Mouse (Mus musculus) MEL (cell line): ENCODE results near the gene Fer1l4. TPM values are rescaled to one million over a fixed set of nuclear protein-coding genes. Genes with fewer than 3 reads are reported as not detected.

Source experiments
- DNase-seq: peaks from one replicate; pipeline ENCODE4 v3.0.0; 2011; ENCODE audit warnings: low read depth, low spot score
- H3K27ac ChIP-seq: 2 replicates; pipeline ENCODE4 v1.5.1; 2012; ENCODE audit warnings: low read depth, mild to moderate bottlenecking, control low read depth, low read length, moderate library complexity; ENCODE audit not compliant: control insufficient read depth
- H3K27me3 ChIP-seq, 2 experiments: fragments of 150-350 bp in 1 of 2; sonication (generic) in 1 of 2; 2 replicates each; pipeline ENCODE4 v1.6.1; 2012; ENCODE audit warnings: low read length in 2 of 2, mild to moderate bottlenecking in 2 of 2, improper control_type of control experiment in 1 of 2, moderate library complexity in 1 of 2; ENCODE audit not compliant: insufficient read depth in 2 of 2, control insufficient read depth in 1 of 2
- H3K36me3 ChIP-seq, 2 experiments: 2 replicates each; pipeline ENCODE4 v1.6.1; 2012 to 2014; ENCODE audit warnings: low read length in 2 of 2, improper control_type of control experiment in 1 of 2, inconsistent platforms in 1 of 2, mild to moderate bottlenecking in 1 of 2; ENCODE audit not compliant: insufficient read depth in 2 of 2, control insufficient read depth in 1 of 2
- H3K4me1 ChIP-seq, 2 experiments: fragments of 150-350 bp in 1 of 2; sonication (generic) in 1 of 2; 2 replicates each; pipeline ENCODE4 v1.6.1; 2012; ENCODE audit warnings: low read length in 2 of 2, improper control_type of control experiment in 1 of 2, mild to moderate bottlenecking in 1 of 2; ENCODE audit not compliant: insufficient read depth in 2 of 2, control insufficient read depth in 1 of 2
- H3K4me3 ChIP-seq, 2 experiments: fragments of 150-350 bp in 1 of 2; sonication (generic) in 1 of 2; 2 replicates each; pipeline ENCODE4 v1.5.1; 2012; ENCODE audit warnings: low read depth in 2 of 2, low read length in 2 of 2, mild to moderate bottlenecking in 2 of 2, moderate library complexity in 2 of 2, control low read depth in 1 of 2, improper control_type of control experiment in 1 of 2; ENCODE audit not compliant: control insufficient read depth in 1 of 2, insufficient read depth in 1 of 2
- H3K79me2 ChIP-seq: 2 replicates; pipeline ENCODE4 v1.6.1; 2012; ENCODE audit warnings: mild to moderate bottlenecking, low read length, moderate library complexity; ENCODE audit not compliant: control insufficient read depth, poor library complexity, insufficient read depth
- H3K9ac ChIP-seq: 2 replicates; pipeline ENCODE4 v1.6.1; 2012; ENCODE audit warnings: low read depth, mild to moderate bottlenecking, control low read depth, low read length, moderate library complexity; ENCODE audit not compliant: control insufficient read depth, poor library complexity, severe bottlenecking
- H3K9me3 ChIP-seq: fragments of 150-350 bp; sonication (generic); replicated peaks from 2 replicates; pipeline ENCODE4 v1.6.1; 2012; ENCODE audit warnings: mild to moderate bottlenecking, low read length, improper control_type of control experiment, moderate library complexity; ENCODE audit not compliant: insufficient read depth
- BHLHE40 ChIP-seq: IDR thresholded peaks from 2 replicates; pipeline ENCODE4 v1.6.1; 2012; ENCODE audit warnings: low read depth, mild to moderate bottlenecking, inconsistent platforms, low read length, improper control_type of control experiment, borderline replicate concordance
- CHD1 ChIP-seq: IDR thresholded peaks from 2 replicates; pipeline ENCODE4 v1.6.1; 2012; ENCODE audit warnings: low read depth, mild to moderate bottlenecking, inconsistent platforms, low read length, improper control_type of control experiment
- CHD2 ChIP-seq: IDR thresholded peaks from 2 replicates; pipeline ENCODE4 v1.6.1; 2011; ENCODE audit warnings: low read length, improper control_type of control experiment
- E2F4 ChIP-seq: IDR thresholded peaks from 2 replicates; pipeline ENCODE4 v1.6.1; 2011; ENCODE audit warnings: low read depth, low read length, improper control_type of control experiment, borderline replicate concordance
- ELF1 ChIP-seq: IDR thresholded peaks from 2 replicates; pipeline ENCODE4 v1.6.1; 2014; ENCODE audit warnings: low read depth, mild to moderate bottlenecking, inconsistent platforms, low read length, improper control_type of control experiment, moderate library complexity
- EP300 ChIP-seq, 2 experiments: IDR thresholded peaks; 2 replicates each; pipeline ENCODE4 v1.6.1; 2011; ENCODE audit warnings: improper control_type of control experiment in 2 of 2, low read length in 2 of 2, low read depth in 1 of 2, mild to moderate bottlenecking in 1 of 2
- ETS1 ChIP-seq: IDR thresholded peaks from 2 replicates; pipeline ENCODE4 v1.6.1; 2012; ENCODE audit warnings: low read depth, mild to moderate bottlenecking, inconsistent platforms, low read length, improper control_type of control experiment, moderate library complexity
- GATA1 ChIP-seq: IDR thresholded peaks from 2 replicates; pipeline ENCODE4 v1.6.1; 2011; ENCODE audit warnings: low read depth, low read length, improper control_type of control experiment
- HCFC1 ChIP-seq: IDR thresholded peaks from 2 replicates; pipeline ENCODE4 v1.6.1; 2012; ENCODE audit warnings: low read depth, mild to moderate bottlenecking, inconsistent platforms, low read length, improper control_type of control experiment, moderate library complexity
- JUND ChIP-seq: IDR thresholded peaks from 2 replicates; pipeline ENCODE4 v1.6.1; 2011; ENCODE audit warnings: low read depth, mild to moderate bottlenecking, improper control_type of control experiment, low read length
- KAT2A ChIP-seq: conservative IDR thresholded peaks from 2 replicates; pipeline ENCODE4 v1.6.1; 2012; ENCODE audit warnings: low read depth, low read length, improper control_type of control experiment, inconsistent platforms
- MAFK ChIP-seq: IDR thresholded peaks from 2 replicates; pipeline ENCODE4 v1.6.1; 2011; ENCODE audit warnings: low read depth, mild to moderate bottlenecking, low read length, improper control_type of control experiment, borderline replicate concordance
- MAX ChIP-seq: IDR thresholded peaks from 2 replicates; pipeline ENCODE4 v1.6.1; 2011; ENCODE audit warnings: low read length, improper control_type of control experiment
- MAZ ChIP-seq: IDR thresholded peaks from 2 replicates; pipeline ENCODE4 v1.6.1; 2012; ENCODE audit warnings: low read depth, mild to moderate bottlenecking, inconsistent platforms, low read length, improper control_type of control experiment
- MEF2A ChIP-seq: IDR thresholded peaks from 2 replicates; pipeline ENCODE4 v1.6.1; 2014; ENCODE audit warnings: low read depth, mild to moderate bottlenecking, inconsistent platforms, low read length, improper control_type of control experiment; ENCODE audit not compliant: poor library complexity, insufficient replicate concordance, severe bottlenecking; ENCODE audit errors: extremely low read depth
- MXI1 ChIP-seq: IDR thresholded peaks from 2 replicates; pipeline ENCODE4 v1.6.1; 2011; ENCODE audit warnings: mild to moderate bottlenecking, low read depth, low read length, improper control_type of control experiment
- MYB ChIP-seq: IDR thresholded peaks from 2 replicates; pipeline ENCODE4 v1.6.1; 2011; ENCODE audit warnings: mild to moderate bottlenecking, low read depth, low read length, improper control_type of control experiment
- MYC ChIP-seq: IDR thresholded peaks from 2 replicates; pipeline ENCODE4 v1.6.1; 2011; ENCODE audit warnings: low read depth, mild to moderate bottlenecking, low read length, improper control_type of control experiment, moderate library complexity
- NRF1 ChIP-seq: IDR thresholded peaks from 2 replicates; pipeline ENCODE4 v1.6.1; 2014; ENCODE audit warnings: low read depth, mild to moderate bottlenecking, inconsistent platforms, low read length, improper control_type of control experiment, moderate library complexity; ENCODE audit not compliant: poor library complexity, insufficient read depth, severe bottlenecking
- POLR2AphosphoS2 ChIP-seq: IDR thresholded peaks from 2 replicates; pipeline ENCODE4 v1.6.1; 2011; ENCODE audit warnings: low read length, improper control_type of control experiment
- RAD21 ChIP-seq: IDR thresholded peaks from 2 replicates; pipeline ENCODE4 v1.6.1; 2011; ENCODE audit warnings: mild to moderate bottlenecking, low read depth, low read length, improper control_type of control experiment
- SIN3A ChIP-seq: IDR thresholded peaks from 2 replicates; pipeline ENCODE4 v1.6.1; 2012; ENCODE audit warnings: low read length, improper control_type of control experiment, inconsistent platforms
- SMC3 ChIP-seq: IDR thresholded peaks from 2 replicates; pipeline ENCODE4 v1.6.1; 2011; ENCODE audit warnings: low read depth, low read length, improper control_type of control experiment
- TAL1 ChIP-seq: IDR thresholded peaks from 2 replicates; pipeline ENCODE4 v1.6.1; 2012; ENCODE audit warnings: mild to moderate bottlenecking, inconsistent platforms, low read length, moderate library complexity, mixed read lengths
- TBP ChIP-seq: IDR thresholded peaks from 2 replicates; pipeline ENCODE4 v1.8.0; 2011; ENCODE audit warnings: low read depth, low read length, improper control_type of control experiment
- TCF12 ChIP-seq: IDR thresholded peaks from 2 replicates; pipeline ENCODE4 v1.6.1; 2014; ENCODE audit warnings: low read depth, mild to moderate bottlenecking, inconsistent platforms, low read length, improper control_type of control experiment, moderate library complexity
- UBTF ChIP-seq: IDR thresholded peaks from 2 replicates; pipeline ENCODE4 v1.6.1; 2012; ENCODE audit warnings: low read depth, mild to moderate bottlenecking, inconsistent platforms, low read length, improper control_type of control experiment, moderate library complexity, borderline replicate concordance; ENCODE audit not compliant: insufficient read depth
- USF1 ChIP-seq: IDR thresholded peaks from 2 replicates; pipeline ENCODE4 v1.6.1; 2014; ENCODE audit warnings: low read depth, mild to moderate bottlenecking, inconsistent platforms, low read length, improper control_type of control experiment, moderate library complexity
- ZKSCAN1 ChIP-seq: IDR thresholded peaks from 2 replicates; pipeline ENCODE4 v1.6.1; 2012; ENCODE audit warnings: low read depth, mild to moderate bottlenecking, inconsistent platforms, low read length, improper control_type of control experiment, moderate library complexity
- ZMIZ1 ChIP-seq: IDR thresholded peaks from 2 replicates; pipeline ENCODE4 v1.6.1; 2012; ENCODE audit warnings: low read depth, mild to moderate bottlenecking, inconsistent platforms, low read length, improper control_type of control experiment, moderate library complexity
- polyA plus RNA-seq, 2 experiments: library from polyadenylated mRNA; stranded (reverse) in 1 of 2; unstranded in 1 of 2; fragments of >175 nt in 1 of 2; fragments of >200 nt in 1 of 2; gene quantifications; 2 replicates each; pipeline versions ENCODE4 v1.2.1 to v1.2.4; 2012; ENCODE audit warnings: low replicate concordance in 2 of 2, low read depth in 1 of 2; ENCODE audit not compliant: insufficient read length in 2 of 2, insufficient read depth in 1 of 2, missing spikeins in 1 of 2
- total RNA-seq: library from RNA; depleted of rRNA; stranded (reverse); fragments of 300-350 nt; gene quantifications from 2 replicates; pipeline ENCODE4 v1.2.3, GENCODE M21; 2012

Gene Fer1l4
- total and polyA plus RNA-seq, 3 experiments = 0.04 to 0.07 TPM; not detected in 1

DNA sequence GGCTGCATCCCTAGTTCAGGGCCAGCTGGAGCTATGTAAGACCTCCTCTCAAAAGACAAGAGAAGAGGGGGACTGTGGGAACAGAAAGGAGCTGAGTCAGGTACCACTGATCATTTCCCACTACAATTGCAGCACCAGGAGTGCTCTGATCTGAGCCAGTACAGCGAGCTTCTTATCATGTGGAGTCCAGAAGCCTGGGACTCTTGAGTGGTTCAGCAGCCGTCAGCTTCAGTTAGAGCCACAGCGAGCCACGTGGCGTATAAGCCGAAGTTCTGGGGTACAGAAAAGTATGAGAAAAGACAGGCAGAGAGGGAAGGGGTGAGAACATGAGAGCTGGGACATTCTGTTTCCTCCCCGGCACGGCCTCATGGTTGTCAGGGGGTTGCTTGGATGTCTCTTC is 31.5 kb downstream of the Fer1l4 start:
- Histone ChIP-seq H3K4me1 (peaks cover 5 to 26% of the 10 kb centered on the region in 2 experiments), H3K4me3 (peak overlapping the region in 1 of 2 experiments; percentile 2; a peak in 3 of 4 replicates), H3K9me3 (no peaks in the 10 kb centered on the region), H3K36me3 (peaks cover 1 to 20% of the 10 kb centered on the region in 2 experiments; a peak in 3 of 4 replicates), H3K79me2 (no peaks in the 10 kb centered on the region), H3K27me3 (no peaks in the 10 kb centered on the region), H3K9ac (peak overlapping the region; percentile 47), H3K27ac (peak overlapping the region; percentile 78)
- peak; percentile 84 for DNase-seq
- TF ChIP-seq MYB = no peak
- TF ChIP-seq TBP = peak; percentile 48; the same call in 1 of the 2 replicates
- no peak for TF ChIP-seq ZMIZ1
- TF ChIP-seq SIN3A = 0 out of 2 replicates have a peak, but pooled peaks have one; percentile 33
- peak; percentile 84; the same call in 1 of the 2 replicates for TF ChIP-seq MYC
- no peak for TF ChIP-seq POLR2AphosphoS2
- peak; percentile 15 to 72; a peak in 2 of 4 replicates for TF ChIP-seq EP300 (IDR thresholded peaks at IDR 0.05; ENCODE audit: low read depth in 1 of 2, low read length in 2 of 2)
- TF ChIP-seq MXI1 = peak; percentile 77; the same call in 1 of the 2 replicates
- TF ChIP-seq MAX = peak; percentile 81
- no peak for TF ChIP-seq CHD1
- TF ChIP-seq JUND = no peak
- 0 out of 2 replicates have a peak, but pooled peaks have one; percentile 53 for TF ChIP-seq UBTF
- TF ChIP-seq RAD21 = no peak
- no peak for TF ChIP-seq BHLHE40
- TF ChIP-seq E2F4 = no peak
- no peak for TF ChIP-seq MAZ
- no peak for TF ChIP-seq CHD2
- no peak for TF ChIP-seq MEF2A
- TF ChIP-seq ZKSCAN1 = no peak
- no peak for TF ChIP-seq ETS1
- peak; percentile 59 for TF ChIP-seq TCF12
- TF ChIP-seq HCFC1 = 0 out of 2 replicates have a peak, but pooled peaks have one; percentile 4
- TF ChIP-seq SMC3 = no peak
- peak; percentile 73 for TF ChIP-seq TAL1
- 0 out of 2 replicates have a peak, but pooled peaks have one; percentile 13 for TF ChIP-seq MAFK
- peak; percentile 65; the same call in 1 of the 2 replicates for TF ChIP-seq USF1
- TF ChIP-seq KAT2A = no peak
- peak; percentile 42; the same call in 1 of the 2 replicates for TF ChIP-seq GATA1
- TF ChIP-seq ELF1 = no peak
- TF ChIP-seq NRF1 = no peak
